Mouse (Mus musculus): ENCODE measurements at regions not wholly inside any gene's neighbourhood (a gene's known extent, or its start where the extent isn't known, plus 50 kb on each side); places are given as distances from the start of the nearest gene placed in this dataset.

DNA sequence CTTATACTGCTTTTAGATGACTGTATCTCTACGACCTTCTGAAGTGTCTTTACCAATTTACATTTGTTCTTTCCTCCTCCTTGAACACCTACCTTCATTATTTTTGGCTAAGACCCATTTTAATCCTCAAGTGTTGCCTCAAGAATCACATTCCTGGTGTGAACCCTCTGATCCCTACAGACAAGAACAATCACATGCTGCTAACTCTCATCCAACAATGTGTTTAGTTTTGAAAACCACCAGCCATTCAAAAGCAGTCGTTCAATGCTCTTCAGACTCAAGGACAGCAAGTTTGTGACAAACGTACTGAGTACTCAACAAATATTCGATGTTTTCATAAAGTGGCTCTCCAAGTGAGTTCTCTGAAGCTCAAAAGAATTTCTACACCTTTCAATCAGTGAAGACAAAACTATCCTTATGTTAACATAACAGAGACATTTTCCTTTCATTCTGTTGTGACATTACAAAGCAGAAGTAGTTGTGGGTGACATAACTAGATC is 898.9 kb upstream of the Acvr2a start:
- TF ChIP-seq POLR2A (IDR thresholded peaks at IDR 0.05; ENCODE audit: insufficient read length, low read depth) (no peak), MYOG (IDR thresholded peaks at IDR 0.05; ENCODE audit: control insufficient read depth in 1 of 3, insufficient read depth in 1 of 3, insufficient read length in 2 of 3, low read depth in 2 of 3) (no peak), USF1 (IDR thresholded peaks at IDR 0.05; ENCODE audit: low read depth) (no peak), TCF12 (IDR thresholded peaks at IDR 0.05; ENCODE audit: insufficient read depth, poor library complexity, severe bottlenecking) (no peak)
